Mouse (Mus musculus) intestine, embryonic 16.5 days (tissue): ENCODE results near the gene Pmpca. TPM values are rescaled to one million over a fixed set of nuclear protein-coding genes. Genes with fewer than 3 reads are reported as not detected.

Experiments
- ATAC-seq: fragments of 200-750 bp; cut with Nextera tagmentation; 2 replicates; pipeline ENCODE4 v1.8.0; 2017; ENCODE audit warnings: moderate TSS enrichment, moderate library complexity
- H3K27ac ChIP-seq: fragments of 300-500 bp; sonication (generic); 2 replicates; pipeline ENCODE4 v1.5.1; 2014; ENCODE audit warnings: mild to moderate bottlenecking, low read length
- H3K27me3 ChIP-seq: fragments of 300-500 bp; sonication (generic); replicated peaks from 2 replicates; pipeline ENCODE4 v1.6.1; 2014; ENCODE audit warnings: low read length, control low read depth, mixed read lengths; ENCODE audit not compliant: control insufficient read depth, insufficient read depth
- H3K36me3 ChIP-seq: fragments of 300-500 bp; sonication (generic); 2 replicates; pipeline ENCODE4 v1.6.1; 2014; ENCODE audit warnings: low read length, control low read depth; ENCODE audit not compliant: control insufficient read depth, insufficient read depth
- H3K4me1 ChIP-seq: fragments of 300-500 bp; sonication (generic); 2 replicates; pipeline ENCODE4 v1.6.1; 2014; ENCODE audit warnings: low read length, control low read depth, mixed read lengths; ENCODE audit not compliant: control insufficient read depth, insufficient read depth
- H3K4me2 ChIP-seq: fragments of 300-500 bp; sonication (generic); 2 replicates; pipeline ENCODE4 v1.6.1; 2014; ENCODE audit warnings: low read depth, low read length, control low read depth
- H3K4me3 ChIP-seq: fragments of 300-500 bp; sonication (generic); 2 replicates; pipeline ENCODE4 v1.5.1; 2014; ENCODE audit warnings: mild to moderate bottlenecking, low read length
- H3K9ac ChIP-seq: fragments of 300-500 bp; sonication (generic); 2 replicates; pipeline ENCODE4 v1.6.1; 2014; ENCODE audit warnings: low read depth, low read length
- H3K9me3 ChIP-seq: fragments of 300-500 bp; sonication (generic); 2 replicates; pipeline ENCODE4 v1.6.1; 2016; ENCODE audit warnings: low read length, control low read depth; ENCODE audit not compliant: control insufficient read depth
- WGBS: fragments of 180-500 bp; shearing (Covaris S2); extraction: QIAGEN DNeasy Blood & Tissue Kit; methylation state at CpG from one replicate; pipeline ENCODE4 v1.1.7; 2014; 5-methylcytosine and 5-hydroxymethylcytosine counted together
- polyA plus RNA-seq: library from polyadenylated mRNA; unstranded; fragments of >200 nt; fragmentation: Nextera tagmentation; extraction: Ambion mirVana; gene quantifications from 2 replicates; pipeline ENCODE4 v1.2.1, GENCODE M21; 2015

The Pmpca gene
- polyA plus RNA-seq, 1 experiment from 2014 or later: 105 TPM

- 67% methylated on average over 5 of the region's 5 CpGs for WGBS
- Histone ChIP-seq H3K9me3 (no peaks in the 10 kb centered on the region), H3K36me3 (peaks cover 10% of the 10 kb centered on the region), H3K4me3 (no peak overlapping the region), H3K9ac (no peak overlapping the region), H3K27me3 (no peaks in the 10 kb centered on the region), H3K27ac (no peak overlapping the region), H3K4me2 (no peak overlapping the region), H3K4me1 (peaks cover 27% of the 10 kb centered on the region)
- ATAC-seq: no peak
These were observed 21.0 kb downstream of the Pmpca start for GRCm38 (mm10) chr2:26410091-26410490.

GRCm38 (mm10) chr2:26410931-26411411, 21.8 kb downstream of the Pmpca start:
- Histone ChIP-seq H3K9me3 (no peaks in the 10 kb centered on the region), H3K27me3 (no peaks in the 10 kb centered on the region), H3K9ac (no peak overlapping the region), H3K4me3 (no peak overlapping the region), H3K4me1 (peaks cover 20% of the 10 kb centered on the region), H3K27ac (no peak overlapping the region), H3K36me3 (peaks cover 18% of the 10 kb centered on the region), H3K4me2 (no peak overlapping the region)
- ATAC-seq: no peak
- WGBS: 63% methylated on average over 4 of the region's 5 CpGs

GRCm38 (mm10) chr2:26417066-26417465, 27.9 kb downstream of the Pmpca start:
- H3K4me1 ChIP-seq: no peaks in the 10 kb centered on the region
- H3K4me2 ChIP-seq: no peak overlapping the region
- no peak overlapping the region for H3K27ac ChIP-seq
- no peaks in the 10 kb centered on the region for H3K27me3 ChIP-seq
- H3K9ac ChIP-seq: no peak overlapping the region
- H3K4me3 ChIP-seq: no peak overlapping the region
- peaks cover 23% of the 10 kb centered on the region for H3K36me3 ChIP-seq
- ATAC-seq: no peak
- H3K9me3 ChIP-seq: no peaks in the 10 kb centered on the region

- H3K36me3 ChIP-seq: peaks cover 21% of the 10 kb centered on the region
- WGBS: 81% methylated on average over 1 of the region's 1 CpGs
These were observed 29.0 kb downstream of the Pmpca start for GRCm38 (mm10) chr2:26418120-26418519.

GRCm38 (mm10) chr2:26421969-26422368, 32.8 kb downstream of the Pmpca start:
- H3K4me3 ChIP-seq: no peak overlapping the region
- 0 out of 2 replicates have a peak, but pooled peaks cover 3% of the 10 kb centered on the region for H3K4me1 ChIP-seq
- H3K27me3 ChIP-seq: no peaks in the 10 kb centered on the region
- WGBS: 95% methylated on average over 2 of the region's 2 CpGs
- H3K9me3 ChIP-seq: no peaks in the 10 kb centered on the region
- peaks cover 23% of the 10 kb centered on the region for H3K36me3 ChIP-seq
- ATAC-seq: no peak
- H3K4me2 ChIP-seq: no peak overlapping the region
- H3K27ac ChIP-seq: no peak overlapping the region
- no peak overlapping the region for H3K9ac ChIP-seq

More at GRCm38 (mm10) chr2:26418120-26418519, 29.0 kb downstream of the Pmpca start:
- Histone ChIP-seq H3K9ac (no peak overlapping the region), H3K4me1 (no peaks in the 10 kb centered on the region), H3K4me3 (no peak overlapping the region), H3K4me2 (no peak overlapping the region), H3K27me3 (no peaks in the 10 kb centered on the region), H3K27ac (no peak overlapping the region), H3K9me3 (no peaks in the 10 kb centered on the region)
- ATAC-seq: no peak

GRCm38 (mm10) chr2:26423086-26423485, 33.9 kb downstream of the Pmpca start:
- H3K9me3 ChIP-seq: no peaks in the 10 kb centered on the region
- WGBS: 84% methylated on average over 1 of the region's 1 CpGs

GRCm38 (mm10) chr2:26424541-26424940, 35.4 kb downstream of the Pmpca start:
- H3K27me3 ChIP-seq: no peaks in the 10 kb centered on the region
- no peak overlapping the region for H3K4me3 ChIP-seq
- 96% methylated on average over 2 of the region's 2 CpGs for WGBS
- no peak for ATAC-seq
- H3K9me3 ChIP-seq: no peaks in the 10 kb centered on the region
- H3K9ac ChIP-seq: no peak overlapping the region
- 0 out of 2 replicates have a peak, but pooled peaks cover 3% of the 10 kb centered on the region for H3K4me1 ChIP-seq
- H3K36me3 ChIP-seq: peaks cover 33% of the 10 kb centered on the region
- no peak overlapping the region for H3K27ac ChIP-seq
- no peak overlapping the region for H3K4me2 ChIP-seq

More at GRCm38 (mm10) chr2:26423086-26423485, 33.9 kb downstream of the Pmpca start:
- H3K4me3 ChIP-seq: no peak overlapping the region
- H3K36me3 ChIP-seq: peaks cover 25% of the 10 kb centered on the region
- H3K27me3 ChIP-seq: no peaks in the 10 kb centered on the region
- ATAC-seq: peak; percentile 67
- H3K4me1 ChIP-seq: 0 out of 2 replicates have a peak, but pooled peaks cover 3% of the 10 kb centered on the region
- no peak overlapping the region for H3K4me2 ChIP-seq
- H3K9ac ChIP-seq: no peak overlapping the region
- no peak overlapping the region for H3K27ac ChIP-seq

GRCm38 (mm10) chr2:26429851-26430250, 40.7 kb downstream of the Pmpca start:
- H3K36me3 ChIP-seq: peaks cover 36% of the 10 kb centered on the region
- WGBS: 93% methylated on average over 5 of the region's 5 CpGs

GRCm38 (mm10) chr2:26434791-26435572, 45.8 kb downstream of the Pmpca start:
- Histone ChIP-seq H3K9ac (no peak overlapping the region), H3K27ac (no peak overlapping the region), H3K4me3 (no peak overlapping the region), H3K27me3 (no peaks in the 10 kb centered on the region), H3K36me3 (peaks cover 23% of the 10 kb centered on the region), H3K4me2 (no peak overlapping the region), H3K9me3 (no peaks in the 10 kb centered on the region), H3K4me1 (no peaks in the 10 kb centered on the region)
- WGBS: 88% methylated on average over 7 of the region's 7 CpGs
- no peak for ATAC-seq

More at GRCm38 (mm10) chr2:26429851-26430250, 40.7 kb downstream of the Pmpca start:
- Histone ChIP-seq H3K9ac (no peak overlapping the region), H3K4me1 (no peaks in the 10 kb centered on the region), H3K4me2 (no peak overlapping the region), H3K27me3 (no peaks in the 10 kb centered on the region), H3K4me3 (no peak overlapping the region), H3K27ac (no peak overlapping the region), H3K9me3 (no peaks in the 10 kb centered on the region)
- no peak for ATAC-seq
